Mouse (Mus musculus): ENCODE data around the gene Olfr902. TPM values are rescaled to one million over a fixed set of nuclear protein-coding genes. Genes with fewer than 3 reads are reported as not detected.
"Not testable (repeated sequence)": the region's sequence is repeated elsewhere in the genome, so short reads cannot be mapped to it uniquely, and the experiment has no call there.

Olfr902 gene
- not detected in 2 replicates for total RNA-seq (2015)
- not detected in 2 replicates for total RNA-seq (2017)

DNA sequence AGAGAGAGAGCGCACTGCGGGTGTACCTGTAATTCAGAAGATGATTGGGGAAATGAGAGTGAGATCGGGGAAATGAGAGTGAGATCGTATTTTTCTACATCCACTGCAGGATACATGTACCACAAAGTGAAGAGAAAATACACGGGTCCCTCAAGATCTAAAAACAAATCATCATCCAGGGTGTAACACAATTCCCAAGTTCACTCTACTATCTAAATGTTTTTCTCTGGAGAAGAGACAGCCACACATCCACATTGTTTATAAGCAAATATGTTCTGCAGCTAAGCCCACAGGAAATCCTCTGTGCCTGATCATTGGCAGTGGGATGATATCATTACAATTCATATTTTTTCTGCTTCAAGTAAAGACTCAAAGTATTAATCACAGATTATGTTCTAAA is at the start of gene Olfr902:
Gene Olfr902, plus strand, starts transcription at position 301 of the 400 bp plus-strand sequence.
- no peak for ATAC-seq (ENCODE audit: poor library complexity, severe bottlenecking)

DNA sequence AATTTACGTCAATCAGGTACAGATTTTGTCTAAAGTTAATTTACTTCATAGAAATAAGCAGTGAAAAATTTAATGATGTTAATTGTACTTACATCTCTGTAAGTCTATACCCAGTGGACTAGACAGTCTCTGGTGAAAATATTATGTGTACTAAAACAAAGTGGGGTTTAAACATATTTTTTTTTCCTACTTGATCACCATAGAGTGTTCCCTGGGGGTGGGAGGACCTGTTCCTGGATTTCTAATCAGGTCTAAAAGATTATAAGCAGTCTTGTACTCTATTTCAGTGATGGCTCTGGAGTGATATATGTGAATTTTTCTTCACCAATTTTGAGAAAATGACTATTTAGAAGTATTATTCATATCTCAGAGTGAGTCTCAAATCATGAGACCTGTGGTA is 46.1 kb upstream of the Olfr902 start, which contains the start of gene Olfr147:
Gene Olfr147, plus strand, starts transcription at position 301 of the 400 bp plus-strand sequence.
- ATAC-seq (ENCODE audit: poor library complexity, severe bottlenecking): no peak

DNA sequence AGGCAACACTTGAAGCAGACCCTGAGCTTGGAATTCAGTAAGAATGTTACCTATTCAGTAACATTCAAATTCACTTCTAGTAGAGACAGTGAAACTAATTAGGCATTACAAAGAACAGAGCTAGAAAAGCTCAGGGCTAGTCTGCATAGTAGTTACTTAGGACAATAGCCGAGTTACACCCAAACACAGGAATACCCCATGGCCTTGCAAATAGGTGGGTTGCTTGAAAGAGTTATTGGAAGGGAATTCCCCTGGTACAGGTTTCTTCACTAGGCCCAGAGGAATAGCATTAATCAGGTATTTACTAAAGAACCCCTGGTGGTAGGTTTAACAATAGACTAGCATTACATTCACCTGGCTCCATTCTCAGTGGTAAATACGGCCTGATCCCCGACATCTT is 40.0 kb upstream of the Olfr902 start:
- not testable (repeated sequence) for ATAC-seq (ENCODE audit: poor library complexity, severe bottlenecking)

DNA sequence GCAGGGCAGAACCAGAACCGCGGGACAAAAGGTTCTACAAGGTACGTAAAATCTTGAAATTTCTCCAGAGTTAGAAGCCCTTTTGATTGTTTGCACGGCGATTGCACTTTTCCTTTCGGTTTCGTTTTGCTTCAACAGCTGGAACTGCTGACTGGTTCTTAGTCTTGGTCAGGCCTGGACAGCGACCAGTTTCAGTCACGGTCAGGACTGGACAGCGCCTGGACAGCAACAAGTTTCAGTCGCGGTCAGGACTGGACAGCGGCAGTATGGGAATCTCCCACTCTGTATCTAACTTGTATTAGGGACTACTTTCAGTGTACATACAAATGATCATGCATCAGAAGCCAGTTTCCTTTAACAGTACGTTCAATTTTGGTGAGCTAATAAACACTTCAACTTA is 34.0 kb upstream of the Olfr902 start:
- not testable (repeated sequence) for ATAC-seq (ENCODE audit: poor library complexity, severe bottlenecking)

DNA sequence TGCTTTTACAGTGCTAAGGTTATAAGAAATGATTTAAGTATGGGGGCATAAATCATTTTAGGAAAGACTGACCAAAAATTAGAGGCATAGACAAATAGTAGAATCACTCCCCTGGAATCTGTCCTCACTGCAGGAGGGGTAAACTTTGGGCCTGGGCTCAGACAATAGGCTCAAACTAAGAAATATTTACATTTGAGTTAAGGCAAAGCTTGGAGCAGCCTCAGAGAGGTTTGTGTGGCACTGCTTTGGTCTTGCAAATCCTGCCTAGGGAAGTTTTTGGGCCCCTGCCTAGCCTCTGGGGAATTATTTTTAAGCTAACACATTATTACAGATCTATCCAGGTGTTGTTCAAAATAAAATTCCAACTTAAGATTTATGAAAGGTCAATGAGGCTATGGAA is 23.7 kb upstream of the Olfr902 start:
- no peak for ATAC-seq (ENCODE audit: poor library complexity, severe bottlenecking)

DNA sequence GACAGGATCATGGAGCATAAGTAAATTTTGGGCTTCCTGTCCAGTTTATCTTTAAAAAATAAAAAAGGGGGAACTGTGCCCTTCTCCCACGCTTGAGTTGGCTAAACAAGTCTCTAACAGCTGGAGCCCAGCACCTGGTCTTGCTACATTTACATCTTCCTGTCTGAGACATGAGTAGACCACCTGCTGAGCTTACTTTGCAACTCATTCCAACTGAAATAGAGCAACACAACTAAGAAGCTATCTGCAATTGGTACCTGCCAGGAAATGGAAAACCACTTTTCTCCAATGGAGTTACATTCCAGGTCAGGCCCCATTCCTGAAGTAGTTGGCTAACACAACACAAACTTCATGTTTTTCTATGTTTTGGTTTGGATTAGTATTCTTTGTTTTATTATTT is 20.4 kb upstream of the Olfr902 start:
- no peak for ATAC-seq (ENCODE audit: poor library complexity, severe bottlenecking)

DNA sequence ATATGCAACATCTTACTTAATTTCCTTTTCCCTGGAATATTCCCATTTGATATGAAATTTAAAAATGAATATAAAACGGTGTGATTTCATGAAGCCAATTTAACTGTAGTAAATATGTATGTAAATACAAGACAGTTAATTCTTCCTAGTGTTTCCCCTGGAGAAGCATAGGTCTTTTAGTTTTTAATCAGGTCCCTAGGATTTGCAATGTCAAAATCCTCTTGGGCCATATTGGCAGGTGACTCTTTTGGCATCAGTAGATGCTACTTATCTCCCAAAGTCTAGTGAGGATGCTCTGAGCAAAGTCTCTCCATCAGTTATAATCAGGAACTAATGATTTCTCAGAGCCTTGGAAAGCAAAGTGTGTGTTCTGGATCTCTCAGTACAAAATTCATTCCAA is 18.3 kb upstream of the Olfr902 start, which contains the start of gene Olfr901:
Gene Olfr901, plus strand, starts transcription at position 301 of the 400 bp plus-strand sequence.
- no peak for ATAC-seq (ENCODE audit: poor library complexity, severe bottlenecking)

DNA sequence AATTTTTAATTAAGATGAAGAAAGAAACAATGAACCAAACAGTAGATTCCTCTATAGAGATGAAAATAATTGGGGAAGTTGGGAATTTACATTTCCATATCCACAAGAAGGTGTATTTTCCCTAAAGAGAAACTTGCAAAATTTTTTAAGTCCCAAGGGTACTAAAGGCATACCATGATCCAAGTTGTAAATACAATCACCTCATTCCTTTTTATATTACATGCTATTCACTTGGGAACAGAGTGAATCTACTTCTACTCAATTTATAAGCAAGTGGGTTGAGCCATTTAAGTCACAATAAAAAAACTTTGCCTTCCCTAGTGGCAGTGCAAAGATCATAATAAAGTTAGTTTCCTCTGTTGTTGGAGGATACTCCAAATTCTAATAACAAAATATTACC is 15.4 kb downstream of the Olfr902 start, which contains the start of gene Olfr904:
Gene Olfr904, plus strand, starts transcription at position 301 of the 400 bp plus-strand sequence.
- no peak for ATAC-seq (ENCODE audit: poor library complexity, severe bottlenecking)

DNA sequence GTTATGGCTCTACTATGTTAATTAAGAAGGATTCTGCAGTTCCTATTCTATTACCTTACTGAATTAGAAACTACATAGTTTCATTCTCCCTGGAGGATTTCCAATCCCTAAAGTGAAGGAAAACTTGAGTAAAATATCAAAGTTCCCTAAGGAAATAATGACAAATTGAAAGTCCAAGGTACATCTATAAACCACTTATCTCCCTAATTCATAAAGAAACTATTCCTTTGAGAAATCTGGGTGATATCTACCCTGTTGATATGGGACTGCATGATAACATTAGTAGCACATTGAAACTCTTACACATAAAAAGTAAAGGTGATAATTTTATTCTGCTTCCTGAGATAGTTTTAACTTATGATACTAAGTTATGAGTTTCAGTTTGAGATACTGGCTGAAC is 23.4 kb downstream of the Olfr902 start, which contains the start of gene Olfr905:
Gene Olfr905, plus strand, starts transcription at position 301 of the 400 bp plus-strand sequence.
- no peak for ATAC-seq (ENCODE audit: poor library complexity, severe bottlenecking)

DNA sequence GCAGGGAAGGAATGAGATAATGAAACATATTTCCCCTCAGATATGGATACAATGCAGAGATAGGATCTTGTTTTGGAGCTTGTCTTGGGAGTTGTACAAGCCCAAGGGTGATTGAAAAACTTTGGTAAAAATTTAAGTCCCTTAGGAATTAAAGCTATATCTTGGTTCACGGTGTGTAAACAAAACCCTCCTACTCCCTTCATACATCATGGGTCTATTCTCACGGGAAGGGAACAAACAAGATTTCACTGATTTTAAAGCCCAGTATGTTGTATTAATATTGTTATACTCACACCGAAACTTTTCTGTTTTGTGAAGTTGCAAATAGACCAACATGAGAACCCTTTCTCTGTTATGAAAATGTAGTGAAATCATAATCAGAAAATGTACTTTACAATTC is 39.3 kb downstream of the Olfr902 start, which contains the start of gene Olfr906:
Gene Olfr906, plus strand, starts transcription at position 301 of the 400 bp plus-strand sequence.
- ATAC-seq (ENCODE audit: poor library complexity, severe bottlenecking): no peak

DNA sequence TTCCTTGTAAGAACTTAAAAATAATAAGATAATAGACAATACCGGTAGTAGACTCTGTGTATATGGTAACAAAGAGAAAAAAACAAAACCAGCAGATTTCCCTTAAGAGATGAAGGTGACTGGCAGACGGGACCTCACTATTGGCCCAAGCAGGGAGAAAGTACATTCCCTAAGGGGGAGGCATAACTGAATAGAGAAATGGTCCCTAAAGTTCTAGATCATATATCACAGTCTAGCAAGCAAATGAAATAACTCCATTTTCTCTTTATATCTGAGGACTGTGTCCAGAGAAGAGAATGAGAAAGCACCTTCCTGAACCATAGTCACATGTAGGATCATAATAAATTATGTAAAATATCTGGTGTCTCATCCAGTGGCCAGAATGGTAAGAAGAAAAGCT is 48.0 kb downstream of the Olfr902 start, which contains the start of gene Olfr907:
Gene Olfr907, plus strand, starts transcription at position 301 of the 400 bp plus-strand sequence.
- no peak for ATAC-seq (ENCODE audit: poor library complexity, severe bottlenecking)

Other genes with a start within 250 kb of the Olfr902 start
- not detected in 2 replicates for gene Olfr893, start 239.3 kb upstream of the Olfr902 start, total RNA-seq (2015)
- not detected in 2 replicates for gene Olfr893, start 239.3 kb upstream of the Olfr902 start, total RNA-seq (2017)
- gene Olfr894, start 229.6 kb upstream of the Olfr902 start, total RNA-seq (2015): not detected in 2 replicates
- not detected in 2 replicates for gene Olfr894, start 229.6 kb upstream of the Olfr902 start, total RNA-seq (2017)
- not detected in 2 replicates for gene Olfr143, start 194.9 kb upstream of the Olfr902 start, total RNA-seq (2015)
- not detected in 2 replicates for gene Olfr143, start 194.9 kb upstream of the Olfr902 start, total RNA-seq (2017)
- not detected in 2 replicates for gene Olfr895, start 179.8 kb upstream of the Olfr902 start, total RNA-seq (2015)
- gene Olfr895, start 179.8 kb upstream of the Olfr902 start, total RNA-seq (2017): not detected in 2 replicates
- not detected in 2 replicates for gene Olfr896-ps1, start 156.5 kb upstream of the Olfr902 start, total RNA-seq (2015)
- not detected in 2 replicates for gene Olfr896-ps1, start 156.5 kb upstream of the Olfr902 start, total RNA-seq (2017)
- gene Olfr25, start 118.6 kb upstream of the Olfr902 start, total RNA-seq (2015): not detected in 2 replicates
- not detected in 2 replicates for gene Olfr25, start 118.6 kb upstream of the Olfr902 start, total RNA-seq (2017)
- not detected in 2 replicates for gene Olfr898, start 99.2 kb upstream of the Olfr902 start, total RNA-seq (2015)
- gene Olfr898, start 99.2 kb upstream of the Olfr902 start, total RNA-seq (2017): not detected in 2 replicates
- gene Olfr250, start 80.8 kb upstream of the Olfr902 start, total RNA-seq (2015): not detected in 2 replicates
- gene Olfr250, start 80.8 kb upstream of the Olfr902 start, total RNA-seq (2017): not detected in 2 replicates
- not detected in 2 replicates for gene Olfr251, start 70.6 kb upstream of the Olfr902 start, total RNA-seq (2015)
- not detected in 2 replicates for gene Olfr251, start 70.6 kb upstream of the Olfr902 start, total RNA-seq (2017)
- gene Olfr147, start 46.0 kb upstream of the Olfr902 start, total RNA-seq (2015): not detected in 2 replicates
- not detected in 2 replicates for gene Olfr147, start 46.0 kb upstream of the Olfr902 start, total RNA-seq (2017)
- not detected in 2 replicates for gene Olfr901, start 18.2 kb upstream of the Olfr902 start, total RNA-seq (2015)
- gene Olfr901, start 18.2 kb upstream of the Olfr902 start, total RNA-seq (2017): not detected in 2 replicates
- not detected in 2 replicates for gene Olfr904, start 15.5 kb downstream of the Olfr902 start, total RNA-seq (2015)
- gene Olfr904, start 15.5 kb downstream of the Olfr902 start, total RNA-seq (2017): not detected in 2 replicates
- not detected in 2 replicates for gene Olfr905, start 23.5 kb downstream of the Olfr902 start, total RNA-seq (2015)
- gene Olfr905, start 23.5 kb downstream of the Olfr902 start, total RNA-seq (2017): not detected in 2 replicates
- gene Olfr906, start 39.4 kb downstream of the Olfr902 start, total RNA-seq (2015): not detected in 2 replicates
- not detected in 2 replicates for gene Olfr906, start 39.4 kb downstream of the Olfr902 start, total RNA-seq (2017)
- gene Olfr907, start 48.1 kb downstream of the Olfr902 start, total RNA-seq (2015): not detected in 2 replicates
- not detected in 2 replicates for gene Olfr907, start 48.1 kb downstream of the Olfr902 start, total RNA-seq (2017)
- not detected in 2 replicates for gene Olfr911-ps1, start 73.9 kb downstream of the Olfr902 start, total RNA-seq (2015)
- gene Olfr911-ps1, start 73.9 kb downstream of the Olfr902 start, total RNA-seq (2017): not detected in 2 replicates
- not detected in 2 replicates for gene Olfr910, start 90.2 kb downstream of the Olfr902 start, total RNA-seq (2015)
- gene Olfr910, start 90.2 kb downstream of the Olfr902 start, total RNA-seq (2017): not detected in 2 replicates
- not detected in 2 replicates for gene Olfr912, start 132.5 kb downstream of the Olfr902 start, total RNA-seq (2015)
- not detected in 2 replicates for gene Olfr912, start 132.5 kb downstream of the Olfr902 start, total RNA-seq (2017)
- not detected in 2 replicates for gene Olfr913, start 145.1 kb downstream of the Olfr902 start, total RNA-seq (2015)
- gene Olfr913, start 145.1 kb downstream of the Olfr902 start, total RNA-seq (2017): not detected in 2 replicates
- not detected in 2 replicates for gene Olfr914, start 157.4 kb downstream of the Olfr902 start, total RNA-seq (2015)
- not detected in 2 replicates for gene Olfr914, start 157.4 kb downstream of the Olfr902 start, total RNA-seq (2017)
- not detected in 2 replicates for gene Olfr916, start 212.2 kb downstream of the Olfr902 start, total RNA-seq (2015)
- gene Olfr916, start 212.2 kb downstream of the Olfr902 start, total RNA-seq (2017): not detected in 2 replicates
- not detected in 2 replicates for gene Olfr917, start 218.2 kb downstream of the Olfr902 start, total RNA-seq (2015)
- not detected in 2 replicates for gene Olfr917, start 218.2 kb downstream of the Olfr902 start, total RNA-seq (2017)
- not detected in 2 replicates for gene Olfr918, start 226.9 kb downstream of the Olfr902 start, total RNA-seq (2015)
- not detected in 2 replicates for gene Olfr918, start 226.9 kb downstream of the Olfr902 start, total RNA-seq (2017)

Data from megakaryocyte, adult 5-6 weeks (primary cell).